Mouse (Mus musculus) E14TG2a.4 (cell line): ENCODE results near the gene Rpl18.

Experiments used
- CTCF ChIP-seq: conservative IDR thresholded peaks from 2 replicates; pipeline ENCODE4 v1.5.1; 2014; ENCODE audit warnings: low read length
- NANOG ChIP-seq: IDR thresholded peaks from 2 replicates; pipeline ENCODE4 v1.6.1; 2014; ENCODE audit warnings: borderline replicate concordance, low read length, mixed read lengths
- POU5F1 ChIP-seq: IDR thresholded peaks from 2 replicates; pipeline ENCODE4 v1.6.1; 2014; ENCODE audit warnings: low read length, borderline replicate concordance

- TF ChIP-seq CTCF = no peak
- no peak for TF ChIP-seq NANOG
- TF ChIP-seq POU5F1 = no peak
Observed at GRCm38 (mm10) chr7:45695098-45695497, 20.2 kb upstream of the Rpl18 start.
